Mouse (Mus musculus) ES-E14 (cell line): Measurements from ENCODE around the gene Dkc1. TPM values are rescaled to one million over a fixed set of nuclear protein-coding genes. Genes with fewer than 3 reads are reported as not detected.
A peak's percentile ranks its signal among the peaks of the same experiment; 100 is the strongest.
"Not testable (repeated sequence)": the region's sequence is repeated elsewhere in the genome, so short reads cannot be mapped to it uniquely, and the experiment has no call there.

Experiments
- DNase-seq: peaks from one replicate; pipeline ENCODE4 v3.0.0-alpha.2; 2013; ENCODE audit warnings: low read depth, low spot score
- H3K27ac ChIP-seq: 2 replicates; pipeline ENCODE4 v1.5.1; 2012; ENCODE audit warnings: low read depth, mild to moderate bottlenecking, low read length, moderate library complexity, mixed read lengths; ENCODE audit not compliant: poor library complexity, insufficient read depth, severe bottlenecking
- H3K36me3 ChIP-seq: 2 replicates; pipeline ENCODE4 v1.6.1; 2012; ENCODE audit warnings: mild to moderate bottlenecking, low read length, moderate library complexity, mixed read lengths; ENCODE audit not compliant: control insufficient read depth, poor library complexity, insufficient read depth, severe bottlenecking
- H3K4me1 ChIP-seq, 2 experiments: fragments of 150-350 bp in 1 of 2; sonication (generic) in 1 of 2; 2 replicates each; pipeline ENCODE4 v1.6.1; 2012; ENCODE audit warnings: low read length in 2 of 2, mild to moderate bottlenecking in 1 of 2, mixed read lengths in 1 of 2; ENCODE audit not compliant: control insufficient read depth in 2 of 2, insufficient read depth in 2 of 2, poor library complexity in 1 of 2
- H3K4me3 ChIP-seq, 2 experiments: fragments of 150-350 bp in 1 of 2; sonication (generic) in 1 of 2; 2 replicates each; pipeline ENCODE4 v1.5.1; 2012; ENCODE audit warnings: low read length in 2 of 2, low read depth in 1 of 2, mild to moderate bottlenecking in 1 of 2, mixed read lengths in 1 of 2; ENCODE audit not compliant: insufficient read depth in 1 of 2, poor library complexity in 1 of 2, severe bottlenecking in 1 of 2
- H3K9ac ChIP-seq: 2 replicates; pipeline ENCODE4 v1.6.1; 2012; ENCODE audit warnings: low read depth, mild to moderate bottlenecking, low read length, mixed read lengths; ENCODE audit not compliant: poor library complexity, insufficient read depth, severe bottlenecking
- H3K9me3 ChIP-seq: fragments of 150-350 bp; sonication (generic); 2 replicates; pipeline ENCODE4 v1.6.1; 2012; ENCODE audit warnings: low read depth, mild to moderate bottlenecking, low read length; ENCODE audit not compliant: control insufficient read depth, insufficient read depth
- CHD2 ChIP-seq: IDR thresholded peaks from 2 replicates; pipeline ENCODE4 v1.6.1; 2014; ENCODE audit warnings: mild to moderate bottlenecking, low read depth, low read length, inconsistent platforms
- HCFC1 ChIP-seq: IDR thresholded peaks from 2 replicates; pipeline ENCODE4 v1.6.1; 2012; ENCODE audit warnings: low read length, inconsistent platforms, borderline replicate concordance; ENCODE audit not compliant: insufficient read depth
- MAFK ChIP-seq: IDR thresholded peaks from 2 replicates; pipeline ENCODE4 v1.6.1; 2014; ENCODE audit warnings: mild to moderate bottlenecking, low read depth, low read length, inconsistent platforms; ENCODE audit not compliant: insufficient read depth
- ZC3H11A ChIP-seq: IDR thresholded peaks from 2 replicates; pipeline ENCODE4 v1.6.1; 2012; ENCODE audit warnings: low read depth, mild to moderate bottlenecking, inconsistent platforms, low read length, borderline replicate concordance
- ZNF384 ChIP-seq: IDR thresholded peaks from 2 replicates; pipeline ENCODE4 v1.6.1; 2012; ENCODE audit warnings: low read depth, low read length, inconsistent platforms
- in situ Hi-C, 2 experiments: fragments of 600-800 bp; cut with MboI; formaldehyde crosslinking; loops; one replicate each; pipeline ENCODE4 v1.15.1; 2025; ENCODE audit warnings: low sequenced_read_pairs in 2 of 2, inconsistent platforms in 1 of 2; ENCODE audit not compliant: unreplicated experiment in 2 of 2
- total RNA-seq: library from RNA; depleted of rRNA; stranded (reverse); fragments of 300-350 nt; gene quantifications from 2 replicates; pipeline ENCODE4 v1.2.3, GENCODE M21; 2012

The Dkc1 gene
- total RNA-seq, 1 experiment, result 190 TPM

DNA sequence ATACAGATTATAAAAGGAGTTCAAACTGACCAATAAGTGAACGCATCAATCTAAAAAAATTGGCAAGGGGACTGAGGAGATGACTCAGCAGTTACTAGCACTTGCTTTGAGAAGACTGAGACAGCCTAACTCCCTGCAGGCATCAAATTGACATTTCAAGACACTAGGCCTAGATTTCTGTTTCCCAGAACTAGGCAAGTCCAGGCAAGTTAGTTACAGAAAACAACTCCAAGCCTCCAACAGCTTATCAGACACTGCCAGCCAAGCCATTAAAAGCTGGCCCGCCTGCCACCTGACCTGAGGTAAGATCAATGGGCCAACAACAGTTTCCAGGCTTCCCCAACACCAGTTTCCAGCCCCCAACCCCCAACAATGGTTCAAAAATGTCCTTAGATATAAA lies 42.1 kb downstream of the Dkc1 start:
- Histone ChIP-seq H3K9ac (no peak overlapping the region), H3K9me3 (no peaks in the 10 kb centered on the region), H3K36me3 (no peaks in the 10 kb centered on the region), H3K4me3 (no peak overlapping the region), H3K4me1 (no peaks in the 10 kb centered on the region), H3K27ac (peak overlapping the region; percentile 58)
- TF ChIP-seq MAFK (peak; percentile 76), ZNF384 (no peak)
- DNase-seq, result no peak
- in situ Hi-C loops, result no loop called here

- Histone ChIP-seq H3K9me3 (no peaks in the 10 kb centered on the region), H3K9ac (no peak overlapping the region), H3K4me3 (no peak overlapping the region), H3K27ac (peak overlapping the region; percentile 58; the same call in 1 of the 2 replicates), H3K36me3 (no peaks in the 10 kb centered on the region), H3K4me1 (no peaks in the 10 kb centered on the region)
- TF ChIP-seq HCFC1 (no peak), CHD2 (no peak), ZC3H11A (no peak), ZNF384 (no peak), MAFK (no peak)
- in situ Hi-C loops, result no loop called here
- DNase-seq, result no peak
Observed at GRCm38 (mm10) chrX:75138182-75138581, 42.5 kb downstream of the Dkc1 start.

DNA sequence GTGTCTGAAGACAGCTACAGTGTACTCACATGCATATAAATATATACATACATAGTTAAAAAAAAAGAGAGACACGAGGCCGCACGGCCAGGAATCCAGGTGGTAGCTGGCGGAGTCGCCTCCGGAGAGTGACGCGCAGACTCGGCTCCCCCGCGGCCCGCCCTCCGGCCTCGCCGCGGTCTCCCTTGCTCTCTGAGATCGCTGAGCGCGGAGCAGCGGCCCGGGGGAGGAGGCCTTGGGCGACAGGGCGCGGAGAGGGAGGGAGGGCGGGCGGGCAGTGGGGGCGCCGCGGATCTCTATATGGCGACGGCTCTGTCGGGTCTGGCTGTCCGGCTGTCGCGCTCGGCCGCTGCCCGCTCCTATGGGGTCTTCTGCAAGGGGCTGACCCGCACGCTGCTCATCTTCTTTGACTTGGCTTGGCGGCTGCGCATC lies 47.5 kb downstream of the Dkc1 start:
- DNase-seq, H3K4me1 ChIP-seq, H3K9me3 ChIP-seq, H3K36me3 ChIP-seq, in situ Hi-C loops, H3K27ac ChIP-seq, H3K9ac ChIP-seq: not testable (repeated sequence)
- peak overlapping the region in 1 of 2 experiments; percentile 49; a peak in 2 of 4 replicates for H3K4me3 ChIP-seq

GRCm38 (mm10) chrX:75148414-75148813 lies 52.8 kb downstream of the Dkc1 start:
- Histone ChIP-seq H3K9me3 (no peaks in the 10 kb centered on the region), H3K4me3 (no peak overlapping the region), H3K9ac (no peak overlapping the region), H3K4me1 (no peaks in the 10 kb centered on the region), H3K27ac (no peak overlapping the region), H3K36me3 (no peaks in the 10 kb centered on the region)
- DNase-seq, result no peak
- in situ Hi-C loops, result no loop called here
- no peak for TF ChIP-seq CHD2
- TF ChIP-seq ZC3H11A, result no peak
- TF ChIP-seq MAFK, result no peak
- no peak for TF ChIP-seq HCFC1
- TF ChIP-seq ZNF384, result no peak

GRCm38 (mm10) chrX:75150304-75150703 lies 54.6 kb downstream of the Dkc1 start:
- H3K36me3 ChIP-seq, result no peaks in the 10 kb centered on the region
- no peaks in the 10 kb centered on the region for H3K9me3 ChIP-seq
- no peak for TF ChIP-seq ZNF384
- TF ChIP-seq HCFC1, result no peak
- no peak for TF ChIP-seq ZC3H11A
- TF ChIP-seq CHD2, result no peak
- TF ChIP-seq MAFK, result no peak
- in situ Hi-C loops, result no loop called here
- H3K9ac ChIP-seq, result no peak overlapping the region
- no peak for DNase-seq
- H3K4me3 ChIP-seq, result no peak overlapping the region
- H3K27ac ChIP-seq, result no peak overlapping the region
- no peaks in the 10 kb centered on the region for H3K4me1 ChIP-seq
